Mouse (Mus musculus): ENCODE data around the gene Gbp9.
"Not testable (repeated sequence)": the region's sequence is repeated elsewhere in the genome, so short reads cannot be mapped to it uniquely, and the experiment has no call there.

Gbp9 gene

GRCm38 (mm10) chr5:105139409-105140088 lies at the start of gene Gbp9, which contains the start of the genes Gbp8 and Gbp4:
Gbp9 (minus strand) TSS chr5:105139539.
Gbp8 (minus strand) TSS chr5:105139540.
Gbp4 (minus strand) TSS chr5:105139586.
- peak; percentile 68 to 76 for DNase-seq

- no peak for DNase-seq
Observed at GRCm38 (mm10) chr5:105181446-105181845, 42.1 kb upstream of the Gbp9 start.

GRCm38 (mm10) chr5:105156582-105156981 lies 17.2 kb upstream of the Gbp9 start:
- no peak for DNase-seq

- DNase-seq, result no peak
Observed at GRCm38 (mm10) chr5:105154049-105154448, 14.7 kb upstream of the Gbp9 start.

DNA sequence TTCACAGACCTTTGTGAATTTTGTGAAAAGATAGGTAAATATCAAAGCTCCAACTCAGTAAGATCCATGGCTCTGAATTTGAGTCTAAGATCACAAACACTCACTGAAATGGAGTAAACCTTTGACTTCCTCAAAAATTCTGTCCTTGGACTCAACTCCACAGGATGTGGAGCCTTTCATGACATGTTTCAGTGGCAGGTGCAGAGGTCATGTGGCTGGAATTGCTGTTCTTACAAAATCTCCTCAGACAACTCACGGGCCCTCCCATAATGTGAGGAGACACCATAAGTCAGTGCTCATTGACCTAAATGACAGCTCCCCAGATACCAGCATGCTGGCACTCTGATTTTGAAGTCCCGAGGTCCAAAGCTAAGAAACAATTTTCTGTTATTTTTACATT lies 8.7 kb upstream of the Gbp9 start:
- not testable (repeated sequence) for DNase-seq

GRCm38 (mm10) chr5:105146447-105146846 lies 7.1 kb upstream of the Gbp9 start:
- DNase-seq, result no peak

DNA sequence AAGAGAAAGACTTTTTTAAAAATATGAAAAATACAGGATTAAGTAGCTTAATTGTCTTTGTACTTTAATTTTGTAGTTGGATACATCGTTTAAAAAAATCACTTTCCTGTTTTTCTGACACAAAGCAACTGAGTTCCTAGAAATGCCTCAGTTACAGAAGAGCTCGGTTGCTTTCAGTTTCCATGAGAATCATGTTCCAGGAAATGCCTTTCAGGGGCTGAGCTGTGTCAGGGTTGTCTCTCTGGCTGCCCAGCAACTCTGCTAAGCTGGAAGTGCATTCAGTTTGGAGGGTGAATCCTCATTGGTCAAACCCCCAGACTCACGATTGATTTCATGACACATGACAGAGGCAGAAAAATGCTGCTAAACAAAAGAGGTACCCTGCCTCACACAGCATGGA lies 6.4 kb upstream of the Gbp9 start:
- DNase-seq, result peak in 1 of 2 experiments; percentile 33

GRCm38 (mm10) chr5:105140089-105140810 lies 911 bp upstream of the Gbp9 start:
- DNase-seq, result not testable (repeated sequence)

GRCm38 (mm10) chr5:105138906-105139305 lies 433 bp downstream of the Gbp9 start:
- DNase-seq, result no peak

GRCm38 (mm10) chr5:105136706-105137304 lies 2.5 kb downstream of the Gbp9 start:
- DNase-seq, result not testable (repeated sequence)

DNA sequence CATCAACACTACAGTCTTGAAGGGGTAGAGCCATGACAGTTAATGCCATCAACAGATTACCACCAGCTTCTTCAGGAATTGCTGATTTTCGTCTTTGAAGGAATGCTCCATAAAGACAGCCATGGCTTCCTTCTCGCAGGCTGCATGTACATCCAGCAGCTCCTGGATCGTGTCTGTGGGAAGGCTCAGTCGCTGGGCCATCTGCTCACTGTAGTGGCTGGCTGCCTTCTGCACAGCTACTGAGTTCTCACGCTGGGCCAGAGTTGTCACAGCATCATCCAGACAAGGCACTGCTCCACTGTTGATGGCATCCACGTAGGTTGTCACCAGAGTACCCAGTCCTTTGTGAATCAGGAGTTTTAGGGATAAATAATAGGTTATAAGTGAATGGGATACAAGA lies 17.6 kb downstream of the Gbp9 start:
- not testable (repeated sequence) for DNase-seq

DNA sequence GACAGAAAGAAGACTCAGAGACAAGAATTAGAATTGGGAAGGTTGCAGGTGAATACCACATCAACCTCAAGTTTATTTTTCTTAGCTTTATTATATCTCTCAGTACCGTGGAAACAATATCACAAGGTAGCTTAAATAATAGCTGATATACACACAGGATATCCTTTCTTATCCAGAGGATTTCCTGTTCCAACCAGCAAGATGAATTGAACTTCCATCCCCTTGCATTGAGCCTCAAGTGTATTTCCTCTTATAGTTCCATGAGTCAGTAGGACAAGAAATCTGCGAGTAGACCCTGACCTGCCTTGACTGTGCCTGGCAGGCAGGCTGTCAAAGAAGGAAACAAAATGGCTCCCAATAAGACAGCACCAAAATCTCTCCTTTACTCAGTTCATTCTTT lies 23.6 kb downstream of the Gbp9 start:
- no peak for DNase-seq

DNA sequence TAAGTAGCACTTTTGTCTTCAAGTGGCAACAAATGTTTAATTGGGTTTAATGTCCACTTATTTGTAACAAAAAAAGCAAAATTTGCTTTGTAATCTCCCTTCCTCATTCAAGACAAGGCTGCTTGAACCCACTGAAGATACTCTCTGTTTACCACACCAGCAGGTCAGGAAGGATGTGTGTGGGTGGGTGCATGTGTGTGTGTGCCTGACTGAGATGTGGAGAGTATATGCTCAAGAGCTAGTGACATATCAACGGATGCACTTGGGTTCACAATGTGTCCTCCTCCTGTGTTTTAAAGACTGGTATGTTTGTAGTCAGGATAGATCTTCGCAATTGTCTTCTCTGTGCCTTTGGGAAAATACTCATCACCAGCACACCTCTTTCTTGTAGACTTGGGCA lies 24.6 kb downstream of the Gbp9 start:
- DNase-seq, result peak; percentile 53 to 70

GRCm38 (mm10) chr5:105113656-105114055 lies 25.7 kb downstream of the Gbp9 start:
- DNase-seq, result peak in 1 of 2 experiments; percentile 44

- DNase-seq, result peak; percentile 67 to 68
Observed at GRCm38 (mm10) chr5:105110271-105110852, 29.0 kb downstream of the Gbp9 start.

- DNase-seq, result peak; percentile 27 to 30
Observed at GRCm38 (mm10) chr5:105109775-105110174, 29.6 kb downstream of the Gbp9 start.

GRCm38 (mm10) chr5:105105689-105106088 lies 33.6 kb downstream of the Gbp9 start:
- not testable (repeated sequence) for DNase-seq

GRCm38 (mm10) chr5:105081900-105082299 lies 57.4 kb downstream of the Gbp9 start:
- DNase-seq, result no peak

GRCm38 (mm10) chr5:105068356-105068755 lies 71.0 kb downstream of the Gbp9 start:
- peak; percentile 58 to 74 for DNase-seq

GRCm38 (mm10) chr5:105064443-105064842 lies 74.9 kb downstream of the Gbp9 start:
- DNase-seq, result peak; percentile 29 to 51

DNA sequence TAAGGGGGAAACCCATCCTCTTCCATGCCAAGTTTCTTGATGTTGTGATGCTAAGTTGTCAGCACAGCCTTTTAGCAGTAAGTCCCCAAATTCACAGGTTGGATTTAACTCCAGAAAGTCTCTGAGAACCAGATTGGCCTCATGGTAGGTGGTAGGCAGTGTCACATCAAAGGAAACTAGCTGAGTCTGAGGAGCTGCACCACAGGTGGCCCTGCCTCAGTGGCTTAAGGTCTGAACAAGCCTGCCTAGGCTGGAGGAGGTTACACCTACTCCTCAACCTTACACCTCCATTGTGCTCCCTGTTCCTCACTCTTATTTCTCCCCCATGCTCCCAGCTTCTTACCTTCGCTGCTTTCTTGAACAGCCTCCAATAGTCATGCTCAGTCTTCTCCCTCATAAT lies 76.0 kb downstream of the Gbp9 start:
- DNase-seq, result peak; percentile 43 to 59

- not testable (repeated sequence) for DNase-seq
Observed at GRCm38 (mm10) chr5:105062403-105062802, 76.9 kb downstream of the Gbp9 start.

DNA sequence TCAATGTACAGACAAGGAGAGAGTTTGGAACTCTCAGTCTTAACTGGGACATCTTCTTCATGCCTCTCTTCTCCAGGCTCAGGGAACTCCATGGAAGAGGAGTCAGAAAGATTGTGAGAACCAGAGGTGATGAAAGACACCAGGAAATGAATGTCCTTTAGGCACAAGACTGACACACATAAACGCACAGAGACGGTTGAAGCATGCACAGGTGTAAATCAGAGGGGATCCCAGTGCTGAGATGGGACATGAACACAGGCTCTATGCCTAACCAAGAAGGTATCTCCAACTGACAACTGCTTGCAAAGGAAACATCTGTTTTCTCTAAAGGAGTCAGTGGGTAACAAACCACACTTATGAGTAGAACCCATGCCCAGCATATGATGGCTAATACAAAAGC lies 79.1 kb downstream of the Gbp9 start:
- peak; percentile 45 to 68 for DNase-seq
